Mouse (Mus musculus) spleen, adult 2 months (tissue): ENCODE measurements at regions not wholly inside any gene's neighbourhood (a gene's known extent, or its start where the extent isn't known, plus 50 kb on each side); places are given as distances from the start of the nearest gene placed in this dataset.

Experiments
- CTCF ChIP-seq: fragments of 200-500 bp; IDR thresholded peaks from 2 replicates; pipeline ENCODE4 v1.5.1; 2011; ENCODE audit warnings: mild to moderate bottlenecking, inconsistent platforms; ENCODE audit not compliant: insufficient read depth, insufficient read length, insufficient replicate concordance; ENCODE audit errors: extremely low read depth
- POLR2A ChIP-seq: fragments of 200-500 bp; IDR thresholded peaks from 2 replicates; pipeline ENCODE4 v1.6.1; 2011; ENCODE audit warnings: low read depth, low read length, inconsistent platforms

- TF ChIP-seq CTCF (no peak), POLR2A (no peak)
Observed at GRCm38 (mm10) chr5:4591721-4592120, 166.1 kb downstream of the Fzd1 start.
